Mouse (Mus musculus) stomach, embryonic 14.5 days (tissue): ENCODE results near the gene Isy1. TPM values are rescaled to one million over a fixed set of nuclear protein-coding genes. Genes with fewer than 3 reads are reported as not detected.
A peak's percentile ranks its signal among the peaks of the same experiment; 100 is the strongest.

Experiments used
- ATAC-seq: fragments of 200-750 bp; cut with Nextera tagmentation; 2 replicates; pipeline ENCODE4 v1.8.0; 2017; ENCODE audit warnings: low read depth, moderate TSS enrichment; ENCODE audit not compliant: insufficient number of reproducible peaks, insufficient read depth, low FRiP score
- H3K27ac ChIP-seq: fragments of 300-500 bp; sonication (generic); 2 replicates; pipeline ENCODE4 v1.5.1; 2014; ENCODE audit warnings: mild to moderate bottlenecking, low read length, moderate library complexity, mixed read lengths
- H3K27me3 ChIP-seq: fragments of 300-500 bp; sonication (generic); 2 replicates; pipeline ENCODE4 v1.6.1; 2014; ENCODE audit warnings: low read length, control low read depth, mixed read lengths; ENCODE audit not compliant: control insufficient read depth, insufficient read depth
- H3K36me3 ChIP-seq: fragments of 300-500 bp; sonication (generic); 2 replicates; pipeline ENCODE4 v1.6.1; 2014; ENCODE audit warnings: mild to moderate bottlenecking, control low read depth, low read length, moderate library complexity, mixed read lengths; ENCODE audit not compliant: control insufficient read depth, insufficient read depth
- H3K4me1 ChIP-seq: fragments of 300-500 bp; sonication (generic); 2 replicates; pipeline ENCODE4 v1.6.1; 2014; ENCODE audit warnings: low read length, control low read depth, mixed read lengths; ENCODE audit not compliant: control insufficient read depth, insufficient read depth
- H3K4me2 ChIP-seq: fragments of 300-500 bp; sonication (generic); replicated peaks from 2 replicates; pipeline ENCODE4 v1.6.1; 2014; ENCODE audit warnings: low read depth, low read length, control low read depth
- H3K4me3 ChIP-seq: fragments of 300-500 bp; sonication (generic); 2 replicates; pipeline ENCODE4 v1.5.1; 2014; ENCODE audit warnings: low read depth, low read length, control low read depth
- H3K9ac ChIP-seq: fragments of 300-500 bp; sonication (generic); replicated peaks from 2 replicates; pipeline ENCODE4 v1.6.1; 2014; ENCODE audit warnings: low read depth, mild to moderate bottlenecking, control low read depth, low read length, moderate library complexity, mixed read lengths
- H3K9me3 ChIP-seq: fragments of 300-500 bp; sonication (generic); 2 replicates; pipeline ENCODE4 v1.6.1; 2016; ENCODE audit warnings: low read depth, low read length, control low read depth; ENCODE audit not compliant: control insufficient read depth
- WGBS: fragments of 180-500 bp; shearing (Covaris S2); extraction: QIAGEN DNeasy Blood & Tissue Kit; methylation state at CpG from one replicate; pipeline ENCODE4 v1.1.7; 2014; 5-methylcytosine and 5-hydroxymethylcytosine counted together
- polyA plus RNA-seq: library from polyadenylated mRNA; unstranded; fragments of >200 nt; fragmentation: Nextera tagmentation; extraction: Ambion mirVana; gene quantifications from 2 replicates; pipeline ENCODE4 v1.2.1, GENCODE M21; 2014

Isy1 gene
- polyA plus RNA-seq, 1 experiment from 2014 or later, result 38.1 TPM

DNA sequence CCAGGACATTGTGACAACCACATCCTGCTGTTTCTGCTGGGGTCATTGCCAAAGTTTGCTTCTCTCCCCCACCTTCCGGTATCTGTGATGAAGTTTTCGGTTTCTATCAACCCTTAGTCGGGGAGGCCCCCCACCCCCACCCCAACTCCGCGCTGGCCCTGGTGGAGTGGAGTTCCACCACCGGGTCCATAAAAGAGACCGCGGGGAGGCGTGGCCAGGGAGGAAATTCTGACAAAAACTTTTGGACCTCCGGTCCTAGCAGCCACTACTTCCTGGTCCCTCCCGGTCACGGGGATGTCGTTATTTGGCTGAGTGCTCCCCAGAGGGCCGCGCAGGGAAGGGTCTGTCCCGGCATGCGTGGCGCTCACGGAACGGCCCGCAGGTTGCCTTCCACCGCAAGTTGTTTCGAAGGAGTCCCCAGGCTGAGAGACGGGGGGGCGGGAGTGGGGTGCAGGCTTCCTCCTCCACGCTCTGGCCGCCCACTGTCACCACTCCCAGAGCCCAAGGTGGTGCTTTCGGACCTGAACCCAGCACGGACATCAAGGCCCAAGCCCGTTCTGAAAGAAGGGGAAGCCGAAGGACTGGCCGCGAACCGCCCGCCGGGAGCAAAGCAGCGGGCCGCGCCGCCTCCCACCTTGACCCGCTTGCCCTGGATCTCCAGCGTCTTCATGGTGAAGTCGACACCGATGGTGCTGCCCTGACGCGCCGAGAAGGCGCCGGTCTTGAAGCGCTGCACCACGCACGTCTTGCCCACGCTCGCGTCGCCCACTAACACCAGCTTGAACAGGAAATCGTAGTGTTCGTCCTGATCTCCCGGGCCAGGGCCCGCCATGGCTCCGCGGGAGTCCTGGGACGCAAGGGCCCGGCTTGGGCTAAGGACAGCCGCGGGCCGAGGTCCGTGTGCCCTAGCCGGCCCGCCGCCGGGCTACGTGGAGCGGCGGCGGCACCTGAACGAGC, 27.6 kb downstream of the Isy1 start:
- Histone ChIP-seq H3K9ac (peak overlapping the region; percentile 57), H3K9me3 (no peaks in the 10 kb centered on the region), H3K4me3 (peak overlapping the region; percentile 78), H3K27ac (peak overlapping the region; percentile 79), H3K4me2 (peak overlapping the region; percentile 82), H3K27me3 (no peaks in the 10 kb centered on the region), H3K4me1 (peaks cover 4% of the 10 kb centered on the region; the same call in 1 of the 2 replicates), H3K36me3 (peaks cover 7% of the 10 kb centered on the region; the same call in 1 of the 2 replicates)
- ATAC-seq, result no peak; the same call in 1 of the 2 replicates
- under 1% methylated on average over 77 of the region's 77 CpGs for WGBS

DNA sequence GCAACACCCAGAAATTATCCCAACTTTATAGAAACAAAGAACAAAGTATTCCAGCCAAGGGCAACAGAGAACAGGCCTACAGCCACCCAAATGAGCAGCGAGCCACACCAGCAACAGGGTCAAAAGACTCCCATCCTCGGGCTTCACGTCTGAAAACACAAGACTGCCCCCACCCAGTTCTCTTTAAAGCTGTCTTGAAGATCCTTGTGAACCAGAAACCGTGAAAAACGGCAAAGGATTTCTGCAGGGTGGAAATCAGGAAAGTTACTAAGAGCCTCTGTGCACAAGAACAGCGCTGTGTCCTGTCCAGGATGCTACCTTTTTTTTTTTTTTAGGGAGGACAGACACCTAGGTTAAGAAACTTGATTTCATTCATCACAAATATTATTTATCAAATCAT, 28.3 kb downstream of the Isy1 start:
- Histone ChIP-seq H3K27me3 (no peaks in the 10 kb centered on the region), H3K4me3 (peak overlapping the region; percentile 78), H3K36me3 (peaks cover 7% of the 10 kb centered on the region; the same call in 1 of the 2 replicates), H3K9ac (no peak overlapping the region), H3K27ac (no peak overlapping the region), H3K4me2 (peak overlapping the region; percentile 82), H3K4me1 (peaks cover 4% of the 10 kb centered on the region; the same call in 1 of the 2 replicates), H3K9me3 (no peaks in the 10 kb centered on the region)
- WGBS, result 32% methylated on average over 6 of the region's 6 CpGs
- ATAC-seq, result no peak

DNA sequence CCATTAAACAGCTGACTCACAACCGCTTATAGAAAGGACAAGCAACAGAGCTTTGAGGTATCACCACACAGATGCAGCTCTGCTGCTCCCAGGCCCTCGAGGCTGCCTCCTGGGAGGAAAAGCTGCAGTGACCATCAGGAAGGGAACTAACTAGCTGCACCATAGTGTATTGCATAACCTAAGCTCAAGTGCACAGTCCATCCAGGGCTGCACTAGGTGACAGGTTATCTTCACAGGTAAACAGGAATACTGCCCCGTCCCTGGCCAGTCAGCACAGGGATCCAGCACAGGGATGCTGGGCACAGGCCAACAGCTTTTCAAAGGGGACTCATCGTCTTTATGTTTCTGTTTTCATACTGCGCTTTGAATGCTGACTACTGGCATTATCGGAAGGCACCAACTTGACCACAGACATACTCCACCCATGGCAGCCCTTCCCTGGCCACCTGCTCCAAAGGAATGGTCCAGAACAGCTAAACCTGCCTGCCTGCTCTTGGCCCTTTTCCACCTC, 28.9 kb downstream of the Isy1 start:
- H3K36me3 ChIP-seq, result 0 out of 2 replicates have a peak, but pooled peaks cover 4% of the 10 kb centered on the region
- H3K27ac ChIP-seq, result no peak overlapping the region
- 87% methylated on average over 6 of the region's 6 CpGs for WGBS
- H3K4me3 ChIP-seq, result no peak overlapping the region
- H3K4me2 ChIP-seq, result no peak overlapping the region
- peaks cover 4% of the 10 kb centered on the region; the same call in 1 of the 2 replicates for H3K4me1 ChIP-seq
- ATAC-seq, result no peak
- H3K27me3 ChIP-seq, result no peaks in the 10 kb centered on the region
- H3K9ac ChIP-seq, result no peak overlapping the region
- no peaks in the 10 kb centered on the region for H3K9me3 ChIP-seq

DNA sequence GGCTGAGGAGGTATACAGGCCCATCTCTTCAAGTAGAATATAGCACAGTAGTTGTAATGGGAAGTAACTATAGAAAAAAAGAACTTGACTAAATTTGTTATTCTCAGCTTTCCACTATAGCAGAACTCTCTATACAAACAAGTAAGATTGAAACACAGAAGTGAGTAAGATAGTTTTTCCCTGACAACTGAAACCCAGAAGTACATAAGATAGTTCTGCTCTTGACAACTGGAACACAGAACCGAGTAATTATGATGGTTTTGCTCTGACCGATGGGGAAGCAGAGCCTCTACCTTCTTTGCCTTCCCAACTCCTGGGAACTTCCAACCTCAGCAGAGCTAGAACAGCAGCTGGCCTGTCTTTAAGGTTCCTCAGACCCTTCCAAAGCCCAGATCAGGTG, 29.5 kb downstream of the Isy1 start:
- ATAC-seq, result no peak
- peaks cover 4% of the 10 kb centered on the region; the same call in 1 of the 2 replicates for H3K4me1 ChIP-seq
- H3K4me3 ChIP-seq, result no peak overlapping the region
- H3K36me3 ChIP-seq, result 0 out of 2 replicates have a peak, but pooled peaks cover 4% of the 10 kb centered on the region
- no peaks in the 10 kb centered on the region for H3K27me3 ChIP-seq
- no peak overlapping the region for H3K9ac ChIP-seq
- WGBS, result 85% methylated on average over 2 of the region's 2 CpGs
- H3K27ac ChIP-seq, result no peak overlapping the region
- no peak overlapping the region for H3K4me2 ChIP-seq
- no peaks in the 10 kb centered on the region for H3K9me3 ChIP-seq

DNA sequence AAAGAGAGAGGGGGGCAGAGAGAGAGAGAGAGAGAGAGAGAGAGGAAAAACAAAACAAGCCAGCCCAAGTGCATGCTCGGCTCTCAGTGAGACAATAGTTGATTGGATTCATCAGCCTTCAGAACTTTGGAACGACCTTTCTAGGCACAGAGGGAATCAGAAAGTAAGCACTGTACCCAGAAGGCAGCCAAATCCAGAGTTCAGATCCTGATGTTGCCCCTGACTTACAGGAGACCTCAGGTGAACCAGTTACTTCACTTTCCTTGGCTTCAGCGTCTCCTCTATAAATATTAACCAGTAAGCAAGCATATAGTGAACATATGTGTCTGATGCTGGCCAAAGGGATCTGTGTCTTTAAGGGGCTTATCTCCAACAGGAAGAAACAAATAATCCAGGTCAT, 30.1 kb downstream of the Isy1 start:
- ATAC-seq, result no peak
- no peak overlapping the region for H3K4me3 ChIP-seq
- 67% methylated on average over 3 of the region's 3 CpGs for WGBS

DNA sequence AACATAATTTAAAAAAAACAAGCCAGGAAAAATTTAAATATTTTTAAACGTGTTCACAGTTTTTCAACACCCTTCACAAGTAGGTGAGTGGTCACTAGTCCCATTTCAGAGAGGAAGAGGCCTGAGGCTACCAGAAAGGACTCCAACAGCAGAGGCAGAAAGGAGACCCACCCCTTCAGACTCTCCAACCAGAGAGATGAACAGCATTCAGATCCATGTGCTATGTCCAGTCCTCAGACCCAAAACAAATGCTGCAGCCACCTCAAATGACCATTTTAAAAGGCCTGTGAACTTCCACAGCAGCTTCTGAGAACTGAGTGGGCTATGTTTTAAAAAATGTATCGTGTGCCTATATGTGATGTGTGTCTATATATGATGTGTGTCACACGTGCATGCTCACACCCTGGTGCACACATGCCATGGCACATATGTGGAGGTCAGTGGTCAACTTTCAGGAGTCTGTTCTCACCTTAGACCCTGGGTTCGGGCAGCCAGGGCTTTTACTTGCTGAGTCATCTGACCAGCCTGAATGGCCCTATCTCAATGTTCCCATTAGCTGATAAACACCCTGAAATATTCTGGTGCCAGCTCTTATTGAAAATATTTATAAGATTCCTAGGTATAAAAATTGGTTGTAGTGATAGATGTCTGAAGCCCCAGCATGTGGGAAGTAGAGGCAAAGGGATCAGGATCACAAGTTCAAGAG, 30.7 kb downstream of the Isy1 start:
- H3K27me3 ChIP-seq, result no peaks in the 10 kb centered on the region
- H3K9ac ChIP-seq, result no peak overlapping the region
- 79% methylated on average over 4 of the region's 4 CpGs for WGBS
- no peaks in the 10 kb centered on the region for H3K9me3 ChIP-seq
- H3K4me2 ChIP-seq, result no peak overlapping the region
- no peak overlapping the region for H3K27ac ChIP-seq
- H3K4me3 ChIP-seq, result no peak overlapping the region
- peaks cover 4% of the 10 kb centered on the region; the same call in 1 of the 2 replicates for H3K4me1 ChIP-seq
- H3K36me3 ChIP-seq, result no peaks in the 10 kb centered on the region
- ATAC-seq, result no peak

More for the DNA sequence above, 30.1 kb downstream of the Isy1 start:
- no peak overlapping the region for H3K27ac ChIP-seq
- H3K27me3 ChIP-seq, result no peaks in the 10 kb centered on the region
- H3K4me1 ChIP-seq, result peaks cover 4% of the 10 kb centered on the region; the same call in 1 of the 2 replicates
- no peak overlapping the region for H3K9ac ChIP-seq
- H3K36me3 ChIP-seq, result no peaks in the 10 kb centered on the region
- H3K4me2 ChIP-seq, result no peak overlapping the region
- H3K9me3 ChIP-seq, result no peaks in the 10 kb centered on the region

DNA sequence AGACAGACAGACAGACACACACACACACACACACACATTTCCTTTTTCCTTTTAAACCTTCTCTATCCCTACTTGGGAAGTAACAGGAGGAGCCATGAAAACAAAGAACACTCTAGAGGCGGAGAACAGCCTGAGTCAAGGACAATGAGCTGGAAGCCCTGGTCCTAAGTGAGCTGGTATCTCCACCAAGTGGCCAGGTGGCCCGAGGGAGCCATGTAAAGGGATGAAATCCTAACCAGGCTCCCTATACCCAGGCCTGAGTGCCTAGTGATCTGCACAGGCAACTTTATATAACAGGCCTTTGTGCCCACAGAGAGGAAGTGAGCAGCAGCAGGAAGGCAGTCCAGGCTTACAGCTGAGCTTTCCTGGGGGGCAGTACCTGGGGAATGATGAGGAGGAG, 31.7 kb downstream of the Isy1 start:
- Histone ChIP-seq H3K4me2 (no peak overlapping the region), H3K9me3 (no peaks in the 10 kb centered on the region), H3K4me1 (no peaks in the 10 kb centered on the region), H3K4me3 (no peak overlapping the region), H3K27ac (no peak overlapping the region), H3K36me3 (no peaks in the 10 kb centered on the region), H3K9ac (no peak overlapping the region), H3K27me3 (no peaks in the 10 kb centered on the region)
- WGBS, result 57% methylated on average over 2 of the region's 2 CpGs
- ATAC-seq, result no peak

DNA sequence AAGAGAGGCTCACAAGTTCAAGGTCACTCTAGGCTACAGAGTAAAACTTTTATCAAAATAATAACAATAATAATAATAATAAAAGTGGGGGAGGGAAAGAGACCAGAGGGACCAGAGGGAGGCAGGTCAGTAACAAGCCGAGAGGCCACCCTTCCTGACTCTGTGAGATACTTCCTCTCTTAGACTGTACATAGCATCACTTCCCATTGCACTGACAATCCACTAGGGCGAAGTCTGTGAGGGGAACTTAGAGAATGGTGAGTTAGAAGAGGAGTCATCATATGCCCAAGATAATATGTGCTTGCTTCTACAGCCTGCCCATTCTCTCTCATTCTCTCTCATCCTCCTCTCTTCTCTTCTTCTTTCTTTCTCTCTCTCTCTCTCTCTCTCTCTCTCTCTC, 32.6 kb downstream of the Isy1 start:
- no peak overlapping the region for H3K9ac ChIP-seq
- no peaks in the 10 kb centered on the region for H3K4me1 ChIP-seq
- 82% methylated on average over 2 of the region's 2 CpGs for WGBS
- H3K36me3 ChIP-seq, result no peaks in the 10 kb centered on the region
- no peaks in the 10 kb centered on the region for H3K27me3 ChIP-seq
- no peak overlapping the region for H3K4me3 ChIP-seq
- H3K9me3 ChIP-seq, result no peaks in the 10 kb centered on the region
- H3K27ac ChIP-seq, result no peak overlapping the region
- H3K4me2 ChIP-seq, result no peak overlapping the region
- no peak for ATAC-seq
